Mouse (Mus musculus) myocyte (in vitro differentiated cells): ENCODE results near the gene Parvg. TPM values are rescaled to one million over a fixed set of nuclear protein-coding genes. Genes with fewer than 3 reads are reported as not detected.

Experiments used
- H3K27me3 ChIP-seq: one replicate; pipeline ENCODE4 v1.6.1; 2011; ENCODE audit not compliant: control insufficient read depth, insufficient read depth, insufficient read length
- H3K36me3 ChIP-seq: one replicate; pipeline ENCODE4 v1.6.1; 2011; ENCODE audit not compliant: control insufficient read depth, insufficient read depth
- H3K4me2 ChIP-seq: one replicate; pipeline ENCODE4 v1.6.1; 2011; ENCODE audit warnings: low read depth, control low read depth
- H3K4me3 ChIP-seq: one replicate; pipeline ENCODE4 v1.5.1; 2011; ENCODE audit warnings: mild to moderate bottlenecking, control low read depth, moderate library complexity
- H3K79me2 ChIP-seq: one replicate; pipeline ENCODE4 v1.6.1; 2011; ENCODE audit not compliant: control insufficient read depth, insufficient read depth
- H3ac ChIP-seq: one replicate; pipeline ENCODE4 v1.6.1; 2011; ENCODE audit not compliant: control insufficient read depth, insufficient read length
- CEBPB ChIP-seq: IDR thresholded peaks from 2 replicates; pipeline ENCODE4 v1.6.1; 2011; ENCODE audit warnings: mild to moderate bottlenecking, moderate library complexity; ENCODE audit not compliant: poor library complexity, insufficient read depth, severe bottlenecking
- E2F4 ChIP-seq: IDR thresholded peaks from one replicate; pipeline ENCODE4 v1.6.1; 2011; ENCODE audit warnings: mild to moderate bottlenecking, control low read depth, moderate library complexity; ENCODE audit not compliant: insufficient read depth
- MAX ChIP-seq: IDR thresholded peaks from one replicate; pipeline ENCODE4 v1.6.1; 2011; ENCODE audit warnings: low read depth, mild to moderate bottlenecking, control low read depth
- MYOD1 ChIP-seq, 3 experiments: IDR thresholded peaks; one replicate each; pipeline ENCODE4 v1.6.1; 2011; ENCODE audit warnings: control low read depth in 2 of 3, low read depth in 2 of 3, mild to moderate bottlenecking in 2 of 3, moderate library complexity in 1 of 3; ENCODE audit not compliant: insufficient read length in 2 of 3, control insufficient read depth in 1 of 3
- MYOG ChIP-seq, 3 experiments: IDR thresholded peaks; one replicate each; pipeline ENCODE4 v1.6.1; 2011; ENCODE audit warnings: control low read depth in 2 of 3, low read depth in 2 of 3, mild to moderate bottlenecking in 2 of 3; ENCODE audit not compliant: insufficient read length in 2 of 3, control insufficient read depth in 1 of 3, insufficient read depth in 1 of 3
- POLR2A ChIP-seq: IDR thresholded peaks from one replicate; pipeline ENCODE4 v1.6.1; 2011; ENCODE audit warnings: low read depth, mild to moderate bottlenecking, control low read depth, moderate library complexity; ENCODE audit not compliant: insufficient read length
- POLR2AphosphoS2 ChIP-seq: IDR thresholded peaks from one replicate; pipeline ENCODE4 v1.6.1; 2011; ENCODE audit warnings: low read depth, control low read depth; ENCODE audit not compliant: insufficient read length
- REST ChIP-seq: IDR thresholded peaks from one replicate; pipeline ENCODE4 v1.6.1; 2011; ENCODE audit warnings: mild to moderate bottlenecking, control low read depth, moderate library complexity; ENCODE audit not compliant: insufficient read depth, insufficient read length
- SRF ChIP-seq: IDR thresholded peaks from one replicate; pipeline ENCODE4 v1.6.1; 2011; ENCODE audit warnings: low read depth; ENCODE audit not compliant: control insufficient read depth, insufficient read length
- TCF12 ChIP-seq: IDR thresholded peaks from one replicate; pipeline ENCODE4 v1.6.1; 2011; ENCODE audit warnings: mild to moderate bottlenecking, control low read depth; ENCODE audit not compliant: poor library complexity, insufficient read depth, severe bottlenecking
- TCF3 ChIP-seq: IDR thresholded peaks from one replicate; pipeline ENCODE4 v1.6.1; 2011; ENCODE audit warnings: low read depth, control low read depth; ENCODE audit not compliant: insufficient read length
- USF1 ChIP-seq: IDR thresholded peaks from one replicate; pipeline ENCODE4 v1.6.1; 2011; ENCODE audit warnings: low read depth, mild to moderate bottlenecking, control low read depth, moderate library complexity
- polyA plus RNA-seq: library from polyadenylated mRNA; unstranded; fragments of >200 nt; fragmentation: generic; extraction: Trizol; gene quantifications from one replicate; pipeline ENCODE4 v1.2.1, GENCODE M21; 2012; ENCODE audit warnings: missing spikeins

Parvg gene
- polyA plus RNA-seq, 1 experiment: 0.95 TPM

GRCm38 (mm10) chr15:84366574-84366989 is 42.8 kb downstream of the Parvg start:
- H3K4me3 ChIP-seq: no peak overlapping the region
- H3ac ChIP-seq: no peak overlapping the region
- H3K4me2 ChIP-seq: no peak overlapping the region
- H3K79me2 ChIP-seq: no peaks in the 10 kb centered on the region
- H3K27me3 ChIP-seq: no peaks in the 10 kb centered on the region
- no peak for TF ChIP-seq SRF
- no peak for TF ChIP-seq CEBPB
- no peak for TF ChIP-seq POLR2AphosphoS2
- no peak for TF ChIP-seq MYOG (IDR thresholded peaks at IDR 0.05; ENCODE audit: control insufficient read depth in 1 of 3, insufficient read depth in 1 of 3, insufficient read length in 2 of 3, low read depth in 2 of 3)
- no peak for TF ChIP-seq MAX
- no peak for TF ChIP-seq TCF3
- TF ChIP-seq POLR2A: no peak
- TF ChIP-seq MYOD1 (IDR thresholded peaks at IDR 0.05; ENCODE audit: control insufficient read depth in 1 of 3, insufficient read length in 2 of 3, low read depth in 2 of 3): no peak
- no peak for TF ChIP-seq USF1
- no peak for TF ChIP-seq E2F4
- no peak for TF ChIP-seq REST
- TF ChIP-seq TCF12: no peak
- no peaks in the 10 kb centered on the region for H3K36me3 ChIP-seq

GRCm38 (mm10) chr15:84367402-84367801 is 43.6 kb downstream of the Parvg start:
- no peaks in the 10 kb centered on the region for H3K36me3 ChIP-seq
- H3ac ChIP-seq: no peak overlapping the region
- no peak overlapping the region for H3K4me2 ChIP-seq
- H3K4me3 ChIP-seq: no peak overlapping the region
- TF ChIP-seq USF1: no peak
- TF ChIP-seq E2F4: no peak
- no peak for TF ChIP-seq CEBPB
- no peak for TF ChIP-seq POLR2AphosphoS2
- no peak for TF ChIP-seq TCF12
- no peak for TF ChIP-seq SRF
- TF ChIP-seq POLR2A: no peak
- no peak for TF ChIP-seq MYOG (IDR thresholded peaks at IDR 0.05; ENCODE audit: control insufficient read depth in 1 of 3, insufficient read depth in 1 of 3, insufficient read length in 2 of 3, low read depth in 2 of 3)
- no peak for TF ChIP-seq MAX
- no peak for TF ChIP-seq TCF3
- TF ChIP-seq REST: no peak
- TF ChIP-seq MYOD1 (IDR thresholded peaks at IDR 0.05; ENCODE audit: control insufficient read depth in 1 of 3, insufficient read length in 2 of 3, low read depth in 2 of 3): no peak
- H3K27me3 ChIP-seq: no peaks in the 10 kb centered on the region
- H3K79me2 ChIP-seq: no peaks in the 10 kb centered on the region

- no peaks in the 10 kb centered on the region for H3K79me2 ChIP-seq
- H3K27me3 ChIP-seq: no peaks in the 10 kb centered on the region
- TF ChIP-seq POLR2AphosphoS2: no peak
- no peak for TF ChIP-seq CEBPB
- no peak for TF ChIP-seq TCF12
- no peak for TF ChIP-seq SRF
- TF ChIP-seq MYOG (IDR thresholded peaks at IDR 0.05; ENCODE audit: control insufficient read depth in 1 of 3, insufficient read depth in 1 of 3, insufficient read length in 2 of 3, low read depth in 2 of 3): no peak
- TF ChIP-seq MAX: no peak
- TF ChIP-seq REST: no peak
- TF ChIP-seq MYOD1 (IDR thresholded peaks at IDR 0.05; ENCODE audit: control insufficient read depth in 1 of 3, insufficient read length in 2 of 3, low read depth in 2 of 3): no peak
- no peak for TF ChIP-seq USF1
- no peak for TF ChIP-seq TCF3
- TF ChIP-seq E2F4: no peak
- TF ChIP-seq POLR2A: no peak
- H3K4me2 ChIP-seq: no peak overlapping the region
- H3K36me3 ChIP-seq: no peaks in the 10 kb centered on the region
- H3ac ChIP-seq: no peak overlapping the region
- H3K4me3 ChIP-seq: no peak overlapping the region
Observed at GRCm38 (mm10) chr15:84372801-84373200, 49.0 kb downstream of the Parvg start.

GRCm38 (mm10) chr15:84378734-84379133 is 54.9 kb downstream of the Parvg start:
- H3K79me2 ChIP-seq: no peaks in the 10 kb centered on the region
- H3K4me2 ChIP-seq: no peak overlapping the region
- H3ac ChIP-seq: no peak overlapping the region
- no peak overlapping the region for H3K4me3 ChIP-seq
- no peaks in the 10 kb centered on the region for H3K27me3 ChIP-seq
- TF ChIP-seq MYOD1 (IDR thresholded peaks at IDR 0.05; ENCODE audit: control insufficient read depth in 1 of 3, insufficient read length in 2 of 3, low read depth in 2 of 3) (peak in 2 of 3 experiments; percentile 43 to 54), MYOG (IDR thresholded peaks at IDR 0.05; ENCODE audit: control insufficient read depth in 1 of 3, insufficient read depth in 1 of 3, insufficient read length in 2 of 3, low read depth in 2 of 3) (peak in 2 of 3 experiments; percentile 45 to 65), TCF12 (no peak)
- H3K36me3 ChIP-seq: no peaks in the 10 kb centered on the region

- no peak overlapping the region for H3K4me2 ChIP-seq
- H3K27me3 ChIP-seq: no peaks in the 10 kb centered on the region
- H3K79me2 ChIP-seq: no peaks in the 10 kb centered on the region
- H3ac ChIP-seq: no peak overlapping the region
- H3K36me3 ChIP-seq: no peaks in the 10 kb centered on the region
- no peak overlapping the region for H3K4me3 ChIP-seq
- TF ChIP-seq MYOD1 (IDR thresholded peaks at IDR 0.05; ENCODE audit: control insufficient read depth in 1 of 3, insufficient read length in 2 of 3, low read depth in 2 of 3) (peak in 1 of 3 experiments; percentile 32), POLR2AphosphoS2 (no peak)
Observed at GRCm38 (mm10) chr15:84380181-84380580, 56.4 kb downstream of the Parvg start.
